Mouse (Mus musculus): ENCODE data around the gene Tbc1d9b. TPM values are rescaled to one million over a fixed set of nuclear protein-coding genes. Genes with fewer than 3 reads are reported as not detected.
"Not testable (repeated sequence)": the region's sequence is repeated elsewhere in the genome, so short reads cannot be mapped to it uniquely, and the experiment has no call there.

The Tbc1d9b gene
- total and polyA plus RNA-seq, 2 experiments from 2014 or later = 31.3 to 68.8 TPM

- no peak for ATAC-seq (ENCODE audit: low FRiP score)
- no peak for DNase-seq (ENCODE audit: low spot score)
- peaks cover 45% of the 10 kb centered on the region for H3K36me3 ChIP-seq (ENCODE audit: insufficient read depth, low read length)
- no peaks in the 10 kb centered on the region for H3K4me1 ChIP-seq (ENCODE audit: insufficient read depth, low read length)
- no peak overlapping the region for H3K4me3 ChIP-seq (ENCODE audit: low read depth, low read length)
- no peak overlapping the region for H3K27ac ChIP-seq (ENCODE audit: low read depth, low read length)
- H3K9ac ChIP-seq (replicated peaks; ENCODE audit: low read length, poor library complexity, severe bottlenecking) = no peak overlapping the region
- no peaks in the 10 kb centered on the region for H3K27me3 ChIP-seq (ENCODE audit: insufficient read depth, low read length)
- H3K4me2 ChIP-seq (ENCODE audit: low read depth, low read length, poor library complexity, severe bottlenecking) = no peak overlapping the region
- H3K9me3 ChIP-seq (ENCODE audit: low read length) = no peaks in the 10 kb centered on the region
- 94% methylated on average over 9 of the region's 9 CpGs for WGBS
- TF ChIP-seq CTCF (IDR thresholded peaks at IDR 0.05) = no peak
Measured at GRCm38 (mm10) chr11:50095661-50096060, 35.5 kb upstream of the Tbc1d9b start.

DNA sequence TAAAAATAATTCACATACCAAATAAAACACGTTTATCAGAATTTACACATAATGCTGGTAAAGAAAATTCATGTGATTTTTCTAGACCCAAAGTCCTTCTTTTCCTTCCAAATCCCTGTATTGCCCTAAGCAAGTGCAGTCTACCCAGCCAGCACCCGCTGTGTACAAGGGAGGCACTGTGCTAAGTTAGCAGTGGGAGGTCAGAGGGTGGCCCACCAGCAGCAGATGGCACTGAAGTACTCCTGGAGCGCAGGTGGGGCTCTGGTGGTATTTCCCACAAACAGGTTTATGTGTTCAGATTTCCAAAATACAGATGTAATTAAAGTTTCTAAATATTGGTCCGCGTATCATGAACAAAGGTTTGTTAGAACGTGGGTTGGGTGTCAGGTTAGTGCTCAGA, 34.1 kb upstream of the Tbc1d9b start:
- DNase-seq (ENCODE audit: low spot score) (no peak), ATAC-seq (ENCODE audit: low FRiP score) (no peak)
- peaks cover 38% of the 10 kb centered on the region for H3K36me3 ChIP-seq (ENCODE audit: insufficient read depth, low read length)
- H3K4me2 ChIP-seq (ENCODE audit: low read depth, low read length, poor library complexity, severe bottlenecking) = no peak overlapping the region
- no peak overlapping the region for H3K27ac ChIP-seq (ENCODE audit: low read depth, low read length)
- TF ChIP-seq CTCF (IDR thresholded peaks at IDR 0.05) = no peak
- no peaks in the 10 kb centered on the region for H3K4me1 ChIP-seq (ENCODE audit: insufficient read depth, low read length)
- no peaks in the 10 kb centered on the region for H3K9me3 ChIP-seq (ENCODE audit: low read length)
- WGBS = 93% methylated on average over 6 of the region's 6 CpGs
- H3K27me3 ChIP-seq (ENCODE audit: insufficient read depth, low read length) = no peaks in the 10 kb centered on the region
- H3K4me3 ChIP-seq (ENCODE audit: low read depth, low read length) = no peak overlapping the region
- H3K9ac ChIP-seq (replicated peaks; ENCODE audit: low read length, poor library complexity, severe bottlenecking) = no peak overlapping the region

DNA sequence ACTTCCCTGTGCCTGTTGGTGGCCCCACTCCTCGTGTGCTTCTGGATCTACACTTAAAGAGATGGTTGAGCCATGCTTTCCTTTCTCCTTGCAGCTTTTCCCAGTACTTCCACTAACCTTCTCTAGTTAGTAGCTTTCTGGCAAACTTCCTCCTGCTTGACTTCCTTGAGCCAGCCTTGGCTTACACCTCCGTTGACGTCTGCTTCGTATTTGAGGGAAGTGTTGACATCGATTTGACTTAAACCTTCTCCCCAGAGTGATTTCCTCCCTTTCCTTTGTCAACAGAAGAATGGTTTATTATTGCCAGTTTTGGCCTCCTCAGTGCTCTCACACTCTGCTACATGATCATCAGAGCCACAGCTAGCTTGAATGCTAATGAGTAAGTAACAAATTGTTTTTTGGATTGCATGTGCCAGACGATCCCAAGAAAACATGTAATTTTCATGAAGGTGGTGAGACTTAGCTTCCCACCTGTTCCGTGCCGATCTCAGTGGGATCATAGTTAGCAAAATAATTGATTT, 32.2 kb upstream of the Tbc1d9b start:
- Histone ChIP-seq H3K27me3 (ENCODE audit: insufficient read depth, low read length) (no peaks in the 10 kb centered on the region), H3K4me1 (ENCODE audit: insufficient read depth, low read length) (no peaks in the 10 kb centered on the region), H3K4me2 (ENCODE audit: low read depth, low read length, poor library complexity, severe bottlenecking) (no peak overlapping the region), H3K9me3 (ENCODE audit: low read length) (no peaks in the 10 kb centered on the region), H3K4me3 (ENCODE audit: low read depth, low read length) (no peak overlapping the region), H3K27ac (ENCODE audit: low read depth, low read length) (no peak overlapping the region), H3K9ac (replicated peaks; ENCODE audit: low read length, poor library complexity, severe bottlenecking) (no peak overlapping the region), H3K36me3 (ENCODE audit: insufficient read depth, low read length) (peaks cover 27% of the 10 kb centered on the region)
- no peak for ATAC-seq (ENCODE audit: low FRiP score)
- DNase-seq (ENCODE audit: low spot score) = no peak
- 81% methylated on average over 8 of the region's 8 CpGs for WGBS
- no peak for TF ChIP-seq CTCF (IDR thresholded peaks at IDR 0.05)

GRCm38 (mm10) chr11:50099692-50100091, 31.5 kb upstream of the Tbc1d9b start:
- no peak for TF ChIP-seq CTCF (IDR thresholded peaks at IDR 0.05)
- Histone ChIP-seq H3K4me3 (ENCODE audit: low read depth, low read length) (no peak overlapping the region), H3K36me3 (ENCODE audit: insufficient read depth, low read length) (peaks cover 25% of the 10 kb centered on the region), H3K9me3 (ENCODE audit: low read length) (no peaks in the 10 kb centered on the region), H3K4me1 (ENCODE audit: insufficient read depth, low read length) (no peaks in the 10 kb centered on the region), H3K9ac (replicated peaks; ENCODE audit: low read length, poor library complexity, severe bottlenecking) (no peak overlapping the region), H3K27me3 (ENCODE audit: insufficient read depth, low read length) (no peaks in the 10 kb centered on the region), H3K27ac (ENCODE audit: low read depth, low read length) (no peak overlapping the region), H3K4me2 (ENCODE audit: low read depth, low read length, poor library complexity, severe bottlenecking) (no peak overlapping the region)
- 80% methylated on average over 2 of the region's 2 CpGs for WGBS
- no peak for DNase-seq (ENCODE audit: low spot score)
- ATAC-seq (ENCODE audit: low FRiP score) = no peak

GRCm38 (mm10) chr11:50100548-50101307, 30.5 kb upstream of the Tbc1d9b start:
- no peak for TF ChIP-seq CTCF (IDR thresholded peaks at IDR 0.05)
- no peaks in the 10 kb centered on the region for H3K27me3 ChIP-seq (ENCODE audit: insufficient read depth, low read length)
- no peak overlapping the region for H3K27ac ChIP-seq (ENCODE audit: low read depth, low read length)
- DNase-seq (ENCODE audit: low spot score) (peak; percentile 56), ATAC-seq (ENCODE audit: low FRiP score) (no peak)
- no peak overlapping the region for H3K4me3 ChIP-seq (ENCODE audit: low read depth, low read length)
- WGBS = 88% methylated on average over 2 of the region's 2 CpGs
- peaks cover 23% of the 10 kb centered on the region for H3K36me3 ChIP-seq (ENCODE audit: insufficient read depth, low read length)
- H3K9ac ChIP-seq (replicated peaks; ENCODE audit: low read length, poor library complexity, severe bottlenecking) = no peak overlapping the region
- H3K4me1 ChIP-seq (ENCODE audit: insufficient read depth, low read length) = no peaks in the 10 kb centered on the region
- H3K9me3 ChIP-seq (ENCODE audit: low read length) = no peaks in the 10 kb centered on the region
- H3K4me2 ChIP-seq (ENCODE audit: low read depth, low read length, poor library complexity, severe bottlenecking) = no peak overlapping the region

DNA sequence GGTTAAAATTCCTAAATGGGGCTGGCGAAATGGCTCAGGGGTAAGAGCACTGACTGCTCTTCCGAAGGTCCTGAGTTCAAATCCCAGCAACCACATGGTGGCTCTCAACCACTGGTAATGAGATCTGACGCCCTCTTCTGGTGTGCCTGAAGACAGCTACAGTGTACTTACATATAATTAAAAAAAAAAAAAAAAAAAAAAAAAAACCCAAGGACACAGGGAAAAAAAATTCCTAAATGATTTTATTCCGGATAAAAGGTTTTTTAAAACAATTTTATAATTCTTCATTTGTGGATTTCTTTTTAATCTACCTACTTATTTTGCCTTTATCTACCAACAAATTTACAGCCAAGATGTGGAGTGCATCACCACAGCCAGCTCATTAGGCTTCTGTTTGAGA, 29.2 kb upstream of the Tbc1d9b start:
- DNase-seq (ENCODE audit: low spot score); H3K27ac ChIP-seq (ENCODE audit: low read depth, low read length): not testable (repeated sequence)
- 95% methylated on average over 4 of the region's 4 CpGs for WGBS

More for the DNA sequence above, 29.2 kb upstream of the Tbc1d9b start:
- not testable (repeated sequence) for H3K4me2 ChIP-seq (ENCODE audit: low read depth, low read length, poor library complexity, severe bottlenecking); H3K4me1 ChIP-seq (ENCODE audit: insufficient read depth, low read length); H3K27me3 ChIP-seq (ENCODE audit: insufficient read depth, low read length); H3K4me3 ChIP-seq (ENCODE audit: low read depth, low read length); ATAC-seq (ENCODE audit: low FRiP score); H3K9ac ChIP-seq (replicated peaks; ENCODE audit: low read length, poor library complexity, severe bottlenecking); H3K9me3 ChIP-seq (ENCODE audit: low read length)
- H3K36me3 ChIP-seq (ENCODE audit: insufficient read depth, low read length) = peaks cover 15% of the 10 kb centered on the region
